Mouse (Mus musculus): ENCODE measurements around the gene Cdkl2. TPM values are rescaled to one million over a fixed set of nuclear protein-coding genes. Genes with fewer than 3 reads are reported as not detected.

The Cdkl2 gene
- polyA plus RNA-seq, 1 experiment from 2014 or later = 19.7 TPM

Other genes starting within 250 kb of the Cdkl2 start
- gene Rchy1, start 80.8 kb downstream of the Cdkl2 start, polyA plus RNA-seq (2015; fragmentation: Nextera tagmentation; extraction: Ambion mirVana) = 70.8 and 76.9 TPM in 2 replicates
- not detected in 2 replicates for gene Odaph, start 56.4 kb downstream of the Cdkl2 start, polyA plus RNA-seq (2015; fragmentation: Nextera tagmentation; extraction: Ambion mirVana)
- 376 and 385 TPM in 2 replicates for gene G3bp2, start 39.8 kb upstream of the Cdkl2 start, polyA plus RNA-seq (2015; fragmentation: Nextera tagmentation; extraction: Ambion mirVana)
- 38.4 and 46.0 TPM in 2 replicates for gene Uso1, start 94.1 kb upstream of the Cdkl2 start, polyA plus RNA-seq (2015; fragmentation: Nextera tagmentation; extraction: Ambion mirVana)
- gene U90926, start 171.5 kb upstream of the Cdkl2 start, polyA plus RNA-seq (2015; fragmentation: Nextera tagmentation; extraction: Ambion mirVana) = not detected in 2 replicates
- gene Ppef2, start 212.4 kb upstream of the Cdkl2 start, polyA plus RNA-seq (2015; fragmentation: Nextera tagmentation; extraction: Ambion mirVana) = 0.61 and 0.84 TPM in 2 replicates
- gene Naaa, start 234.3 kb upstream of the Cdkl2 start, polyA plus RNA-seq (2015; fragmentation: Nextera tagmentation; extraction: Ambion mirVana) = 13.7 and 22.1 TPM in 2 replicates

All from midbrain, embryonic 16.5 days (tissue).